Mouse (Mus musculus) heart, adult 2 months (tissue): ENCODE results near the gene Trpm8.

Source experiments
- CTCF ChIP-seq: fragments of 200-600 bp; IDR thresholded peaks from 2 replicates; pipeline ENCODE4 v1.8.1; 2022; ENCODE audit warnings: antibody characterized with exemption, mild to moderate bottlenecking, moderate library complexity
- POLR2A ChIP-seq: fragments of 200-500 bp; IDR thresholded peaks from 2 replicates; pipeline ENCODE4 v1.6.1; 2011; ENCODE audit warnings: mild to moderate bottlenecking, low read depth, low read length, control low read depth; ENCODE audit not compliant: insufficient read depth

DNA sequence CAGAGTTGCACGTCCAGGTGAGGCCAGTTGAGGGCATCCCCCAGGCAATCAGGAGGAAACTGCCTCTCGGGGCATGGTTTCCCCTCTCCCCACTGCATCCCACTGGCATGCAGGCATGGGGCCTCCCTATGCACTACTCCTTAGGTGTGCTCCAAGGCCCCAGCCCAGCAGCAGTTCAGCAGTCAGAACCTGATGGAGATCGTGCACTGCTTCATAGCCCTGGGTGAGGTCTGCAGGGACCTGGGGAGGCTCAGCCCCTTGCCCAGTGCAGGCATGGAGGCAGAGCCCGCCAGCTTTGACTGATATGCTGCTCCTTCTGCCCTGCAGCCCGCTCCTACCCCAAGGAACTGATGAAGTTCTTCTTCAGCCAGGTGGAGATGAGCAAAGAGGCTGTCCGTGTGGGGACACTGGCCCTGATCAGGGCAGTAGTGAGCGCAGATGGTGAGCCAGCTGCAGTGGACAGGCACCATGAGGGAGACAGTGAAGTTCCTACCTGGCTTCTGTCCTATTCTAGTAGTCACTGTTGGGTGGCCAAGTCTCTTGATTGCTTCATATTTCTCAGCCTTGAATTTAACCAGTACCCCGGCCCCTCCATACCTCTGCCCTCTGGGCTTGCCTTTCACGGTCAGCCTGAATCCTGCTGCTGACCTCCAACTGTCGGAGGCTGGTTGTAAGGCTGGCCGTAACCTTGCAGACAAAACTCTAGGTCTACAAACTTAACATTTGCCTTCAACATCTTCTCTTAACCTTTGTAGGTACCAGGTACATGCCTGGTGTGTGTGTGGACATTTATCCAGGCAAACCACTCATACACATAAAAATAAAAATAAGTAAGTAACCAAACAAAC is 42.2 kb upstream of the Trpm8 start:
- TF ChIP-seq CTCF, result no peak
- no peak for TF ChIP-seq POLR2A
